Mouse (Mus musculus) kidney, adult 10 weeks (tissue): ENCODE data around the gene Bcl2. TPM values are rescaled to one million over a fixed set of nuclear protein-coding genes. Genes with fewer than 3 reads are reported as not detected.

Source experiments
- polyA plus RNA-seq: library from polyadenylated mRNA; stranded (reverse); fragments of 350-450 nt; fragmentation: Illumina TruSeq; extraction: RNeasy Lipid Tissue Mini Kit (QIAGEN cat#74804); gene quantifications from one replicate; pipeline ENCODE4 v1.2.3, GENCODE M21; 2014; ENCODE audit warnings: low read depth, low replicate concordance

Gene Bcl2
- polyA plus RNA-seq = 12.7 TPM

GRCm38 (mm10) chr1:106713621-106714529, at the start of gene Bcl2:
Bcl2 (minus strand) TSS chr1:106714274.

GRCm38 (mm10) chr1:106759572-106760435, 45.7 kb upstream of the Bcl2 start, which contains the start of gene Kdsr:
Kdsr (minus strand) TSS chr1:106759727.

Other genes starting within 250 kb of the Bcl2 start
- gene Kdsr, start 45.5 kb upstream of the Bcl2 start, polyA plus RNA-seq = 14.9 TPM
- 134 TPM for gene Vps4b, start 82.5 kb upstream of the Bcl2 start, polyA plus RNA-seq
- gene Serpinb5, start 146.9 kb upstream of the Bcl2 start, polyA plus RNA-seq = 1.1 TPM
- not detected for gene Serpinb12, start 220.2 kb upstream of the Bcl2 start, polyA plus RNA-seq